Mouse (Mus musculus) olfactory bulb, adult 2 months (tissue): ENCODE data around the gene Arl6ip6.

Source experiments
- CTCF ChIP-seq: fragments of 200-500 bp; IDR thresholded peaks from 2 replicates; pipeline ENCODE4 v1.5.1; 2012; ENCODE audit warnings: low read depth, mild to moderate bottlenecking, low read length, moderate library complexity; ENCODE audit not compliant: insufficient read depth
- POLR2A ChIP-seq: fragments of 200-500 bp; IDR thresholded peaks from 2 replicates; pipeline ENCODE4 v1.6.1; 2012; ENCODE audit warnings: mild to moderate bottlenecking, low read depth, low read length, moderate library complexity; ENCODE audit not compliant: insufficient read depth

DNA sequence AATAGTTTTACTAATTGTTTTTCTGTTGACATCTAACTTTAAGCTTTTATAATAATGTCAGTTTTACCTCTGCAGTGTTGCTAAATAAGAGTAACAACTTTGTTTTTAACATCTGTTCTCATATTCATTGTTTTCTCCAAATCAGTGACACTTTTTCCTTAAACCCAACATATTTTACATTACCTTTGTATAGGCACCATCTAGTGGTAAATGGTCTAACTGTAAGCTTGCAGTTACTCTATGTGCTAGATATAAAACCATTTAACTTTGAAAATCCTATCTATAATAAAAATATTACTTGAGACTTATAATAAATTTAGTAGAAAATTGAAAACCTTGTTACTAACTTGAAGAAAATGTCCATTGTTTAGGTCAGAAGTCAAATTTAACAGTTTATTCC lies 15.2 kb downstream of the Arl6ip6 start:
- no peak for TF ChIP-seq CTCF
- TF ChIP-seq POLR2A, result no peak
